Mouse (Mus musculus): Measurements from ENCODE around the gene Dock8. TPM values are rescaled to one million over a fixed set of nuclear protein-coding genes. Genes with fewer than 3 reads are reported as not detected.

The Dock8 gene
- total and polyA plus RNA-seq, 3 experiments: 9.4 to 34.7 (median 17.1) TPM

- no peak for DNase-seq
These were observed 188.3 kb downstream of the Dock8 start for GRCm38 (mm10) chr19:25187681-25188080.

GRCm38 (mm10) chr19:25193751-25194150 lies 194.4 kb downstream of the Dock8 start:
- DNase-seq: no peak

- DNase-seq: no peak
These were observed 200.9 kb downstream of the Dock8 start for GRCm38 (mm10) chr19:25200081-25200860.

- no peak for DNase-seq
These were observed 203.7 kb downstream of the Dock8 start for GRCm38 (mm10) chr19:25203077-25203476.

GRCm38 (mm10) chr19:25206969-25207368 lies 207.6 kb downstream of the Dock8 start:
- no peak for DNase-seq

GRCm38 (mm10) chr19:25207731-25208361 lies 208.5 kb downstream of the Dock8 start:
- DNase-seq: peak; percentile 36

- no peak for DNase-seq
These were observed 209.3 kb downstream of the Dock8 start for GRCm38 (mm10) chr19:25208596-25209110.

- DNase-seq: peak; percentile 16
These were observed 221.3 kb downstream of the Dock8 start for GRCm38 (mm10) chr19:25220611-25221010.

GRCm38 (mm10) chr19:25221964-25222640 lies 222.8 kb downstream of the Dock8 start:
- peak; percentile 31 for DNase-seq

- no peak for DNase-seq
These were observed 231.0 kb downstream of the Dock8 start for GRCm38 (mm10) chr19:25230058-25230974.

- DNase-seq: no peak
These were observed 231.6 kb downstream of the Dock8 start for GRCm38 (mm10) chr19:25230975-25231334.

GRCm38 (mm10) chr19:25232032-25232431 lies 232.7 kb downstream of the Dock8 start:
- DNase-seq: peak; percentile 6

GRCm38 (mm10) chr19:25236596-25237491 lies 237.5 kb downstream of the Dock8 start, which contains the start of gene Kank1:
Gene Kank1 (plus strand): TSS chr19:25236975.
- DNase-seq: peak; percentile 84

GRCm38 (mm10) chr19:25237492-25238040 lies 238.2 kb downstream of the Dock8 start:
- DNase-seq: peak; percentile 45

GRCm38 (mm10) chr19:25238121-25238520 lies 238.8 kb downstream of the Dock8 start:
- no peak for DNase-seq

- no peak for DNase-seq
These were observed 244.2 kb downstream of the Dock8 start for GRCm38 (mm10) chr19:25243566-25243965.

GRCm38 (mm10) chr19:25246062-25246461 lies 246.7 kb downstream of the Dock8 start:
- no peak for DNase-seq

- DNase-seq: no peak
These were observed 248.7 kb downstream of the Dock8 start for GRCm38 (mm10) chr19:25247858-25248552.

GRCm38 (mm10) chr19:25249230-25249629 lies 249.9 kb downstream of the Dock8 start:
- DNase-seq: no peak
